ENCODE assay signal across 7 mouse cellular contexts in genomic region chr10:84056323-84057169, GRCm38 (mm10).
DNase-seq lines count a peak whose midpoint lies in the region; ATAC-seq and TF ChIP-seq lines count a peak whose summit lies in the region.

No protein-coding gene starts in this region.

- H3K9ac ChIP-seq in kidney, embryonic 14.5 days (ENCODE audit: low read depth, low read length), result no peak overlapping the region
- no peak overlapping the region for H3K9ac ChIP-seq in MEL (ENCODE audit: control insufficient read depth, low read depth, low read length, poor library complexity, severe bottlenecking)

- no peaks in the 10 kb centered on the region for H3K27me3 ChIP-seq in kidney, embryonic 14.5 days (ENCODE audit: control insufficient read depth, insufficient read depth, low read length)
- no peaks in the 10 kb centered on the region for H3K27me3 ChIP-seq in MEL (ENCODE audit: control insufficient read depth in 1 of 2, insufficient read depth in 2 of 2, low read length in 2 of 2)

- no peak overlapping the region for H3K4me3 ChIP-seq in kidney, embryonic 14.5 days (ENCODE audit: low read length)
- no peak overlapping the region for H3K4me3 ChIP-seq in MEL (ENCODE audit: control insufficient read depth in 1 of 2, insufficient read depth in 1 of 2, low read depth in 2 of 2, low read length in 2 of 2)

- no peak for TF ChIP-seq RAD21 in MEL (IDR thresholded peaks at IDR 0.05; ENCODE audit: low read depth, low read length)

- H3K27ac ChIP-seq in kidney, embryonic 14.5 days (ENCODE audit: low read depth, low read length), result no peak overlapping the region
- H3K27ac ChIP-seq in MEL (ENCODE audit: control insufficient read depth, low read depth, low read length), result no peak overlapping the region

- H3K79me2 ChIP-seq in MEL (ENCODE audit: control insufficient read depth, insufficient read depth, low read length, poor library complexity), result no peaks in the 10 kb centered on the region

- TF ChIP-seq CTCF in MEL (IDR thresholded peaks at IDR 0.05 in 2 of 3, conservative IDR thresholded peaks at IDR 0.05 in 1 of 3; ENCODE audit: control insufficient read depth in 1 of 3, insufficient read depth in 1 of 3, low read depth in 2 of 3, low read length in 3 of 3, poor library complexity in 1 of 3, severe bottlenecking in 1 of 3), result no peak

- WGBS in kidney, embryonic 14.5 days, result 83% methylated on average over 14 of the region's 14 CpGs

- intact Hi-C loops in gastrocnemius, postnatal 36 days (cut with DNase I), result no loop called here

- H3K9me3 ChIP-seq in kidney, embryonic 14.5 days (ENCODE audit: control insufficient read depth, low read length), result no peaks in the 10 kb centered on the region
- no peaks in the 10 kb centered on the region for H3K9me3 ChIP-seq in MEL (replicated peaks; ENCODE audit: insufficient read depth, low read length)

- TF ChIP-seq EP300 in MEL (IDR thresholded peaks at IDR 0.05; ENCODE audit: low read depth in 1 of 2, low read length in 2 of 2), result no peak

- no peak for ATAC-seq in kidney, embryonic 14.5 days (ENCODE audit: low FRiP score, low TSS enrichment)

- TF ChIP-seq POLR2A in MEL (IDR thresholded peaks at IDR 0.05; ENCODE audit: control insufficient read depth in 1 of 2, insufficient read depth in 1 of 2, low read depth in 1 of 2, low read length in 2 of 2, poor library complexity in 1 of 2), result no peak

- H3K4me2 ChIP-seq in kidney, embryonic 14.5 days (replicated peaks; ENCODE audit: low read depth, low read length), result no peak overlapping the region

- H3K4me1 ChIP-seq in kidney, embryonic 14.5 days (ENCODE audit: control insufficient read depth, insufficient read depth, low read length), result peaks cover 9% of the 10 kb centered on the region; the same call in 1 of the 2 replicates
- no peaks in the 10 kb centered on the region for H3K4me1 ChIP-seq in MEL (ENCODE audit: control insufficient read depth in 1 of 2, insufficient read depth in 2 of 2, low read length in 2 of 2)

- DNase-seq in kidney, adult 11 months, result peak; percentile 20
- peak; percentile 10 for DNase-seq in MEL (ENCODE audit: low read depth, low spot score)
- peak; percentile 20 for DNase-seq in brain, adult 2 months (ENCODE audit: low read depth, low spot score)
- peak; percentile 32 for DNase-seq in kidney, postnatal 14 days
- no peak for DNase-seq in gastrocnemius, postnatal 36 days
- no peak for DNase-seq in embryo, embryonic 10 days (ENCODE audit: low spot score)

- H3K36me3 ChIP-seq in kidney, embryonic 14.5 days (ENCODE audit: control insufficient read depth, insufficient read depth, low read length), result no peaks in the 10 kb centered on the region
- H3K36me3 ChIP-seq in MEL (ENCODE audit: control insufficient read depth in 1 of 2, insufficient read depth in 2 of 2, low read length in 2 of 2), result no peaks in the 10 kb centered on the region

TF ChIP-seq in MEL, 35 proteins besides CTCF, POLR2A, EP300 and RAD21:
- TF ChIP-seq POLR2AphosphoS2 (IDR thresholded peaks at IDR 0.05; ENCODE audit: low read length) (no peak), GABPA (IDR thresholded peaks at IDR 0.05; ENCODE audit: low read depth, low read length) (no peak), NRF1 (IDR thresholded peaks at IDR 0.05; ENCODE audit: insufficient read depth, low read depth, low read length, poor library complexity, severe bottlenecking) (no peak), CHD2 (IDR thresholded peaks at IDR 0.05; ENCODE audit: low read length) (no peak), MXI1 (IDR thresholded peaks at IDR 0.05; ENCODE audit: low read depth, low read length) (no peak), NELFE (IDR thresholded peaks at IDR 0.05; ENCODE audit: low read depth, low read length) (no peak), MYB (IDR thresholded peaks at IDR 0.05; ENCODE audit: low read depth, low read length) (no peak), ZC3H11A (IDR thresholded peaks at IDR 0.05; ENCODE audit: low read depth, low read length) (no peak)

Comparison
In these comparisons a context has a peak if more than half of its experiments do, and no peak if none do; other contexts are left out.
1. DNase-seq: peak in kidney, adult 11 months (single experiment), MEL (single experiment), brain, adult 2 months (single experiment) and kidney, postnatal 14 days (single experiment); none in gastrocnemius, postnatal 36 days (0 of 2) and embryo, embryonic 10 days (single experiment).